Mouse (Mus musculus) myocyte (in vitro differentiated cells): ENCODE results near the gene Olfr190. TPM values are rescaled to one million over a fixed set of nuclear protein-coding genes. Genes with fewer than 3 reads are reported as not detected.

Source experiments
- H3K27me3 ChIP-seq: one replicate; pipeline ENCODE4 v1.6.1; 2011; ENCODE audit not compliant: control insufficient read depth, insufficient read depth, insufficient read length
- H3K36me3 ChIP-seq: one replicate; pipeline ENCODE4 v1.6.1; 2011; ENCODE audit not compliant: control insufficient read depth, insufficient read depth
- H3K4me2 ChIP-seq: one replicate; pipeline ENCODE4 v1.6.1; 2011; ENCODE audit warnings: low read depth, control low read depth
- H3K4me3 ChIP-seq: one replicate; pipeline ENCODE4 v1.5.1; 2011; ENCODE audit warnings: mild to moderate bottlenecking, control low read depth, moderate library complexity
- H3K79me2 ChIP-seq: one replicate; pipeline ENCODE4 v1.6.1; 2011; ENCODE audit not compliant: control insufficient read depth, insufficient read depth
- H3ac ChIP-seq: one replicate; pipeline ENCODE4 v1.6.1; 2011; ENCODE audit not compliant: control insufficient read depth, insufficient read length
- CEBPB ChIP-seq: IDR thresholded peaks from 2 replicates; pipeline ENCODE4 v1.6.1; 2011; ENCODE audit warnings: mild to moderate bottlenecking, moderate library complexity; ENCODE audit not compliant: poor library complexity, insufficient read depth, severe bottlenecking
- E2F4 ChIP-seq: IDR thresholded peaks from one replicate; pipeline ENCODE4 v1.6.1; 2011; ENCODE audit warnings: mild to moderate bottlenecking, control low read depth, moderate library complexity; ENCODE audit not compliant: insufficient read depth
- MAX ChIP-seq: IDR thresholded peaks from one replicate; pipeline ENCODE4 v1.6.1; 2011; ENCODE audit warnings: low read depth, mild to moderate bottlenecking, control low read depth
- MYOD1 ChIP-seq, 3 experiments: IDR thresholded peaks; one replicate each; pipeline ENCODE4 v1.6.1; 2011; ENCODE audit warnings: control low read depth in 2 of 3, low read depth in 2 of 3, mild to moderate bottlenecking in 2 of 3, moderate library complexity in 1 of 3; ENCODE audit not compliant: insufficient read length in 2 of 3, control insufficient read depth in 1 of 3
- MYOG ChIP-seq, 3 experiments: IDR thresholded peaks; one replicate each; pipeline ENCODE4 v1.6.1; 2011; ENCODE audit warnings: control low read depth in 2 of 3, low read depth in 2 of 3, mild to moderate bottlenecking in 2 of 3; ENCODE audit not compliant: insufficient read length in 2 of 3, control insufficient read depth in 1 of 3, insufficient read depth in 1 of 3
- POLR2A ChIP-seq: IDR thresholded peaks from one replicate; pipeline ENCODE4 v1.6.1; 2011; ENCODE audit warnings: low read depth, mild to moderate bottlenecking, control low read depth, moderate library complexity; ENCODE audit not compliant: insufficient read length
- POLR2AphosphoS2 ChIP-seq: IDR thresholded peaks from one replicate; pipeline ENCODE4 v1.6.1; 2011; ENCODE audit warnings: low read depth, control low read depth; ENCODE audit not compliant: insufficient read length
- REST ChIP-seq: IDR thresholded peaks from one replicate; pipeline ENCODE4 v1.6.1; 2011; ENCODE audit warnings: mild to moderate bottlenecking, control low read depth, moderate library complexity; ENCODE audit not compliant: insufficient read depth, insufficient read length
- SRF ChIP-seq: IDR thresholded peaks from one replicate; pipeline ENCODE4 v1.6.1; 2011; ENCODE audit warnings: low read depth; ENCODE audit not compliant: control insufficient read depth, insufficient read length
- TCF12 ChIP-seq: IDR thresholded peaks from one replicate; pipeline ENCODE4 v1.6.1; 2011; ENCODE audit warnings: mild to moderate bottlenecking, control low read depth; ENCODE audit not compliant: poor library complexity, insufficient read depth, severe bottlenecking
- TCF3 ChIP-seq: IDR thresholded peaks from one replicate; pipeline ENCODE4 v1.6.1; 2011; ENCODE audit warnings: low read depth, control low read depth; ENCODE audit not compliant: insufficient read length
- USF1 ChIP-seq: IDR thresholded peaks from one replicate; pipeline ENCODE4 v1.6.1; 2011; ENCODE audit warnings: low read depth, mild to moderate bottlenecking, control low read depth, moderate library complexity
- polyA plus RNA-seq: library from polyadenylated mRNA; unstranded; fragments of >200 nt; fragmentation: generic; extraction: Trizol; gene quantifications from one replicate; pipeline ENCODE4 v1.2.1, GENCODE M21; 2012; ENCODE audit warnings: missing spikeins

Olfr190 gene
- polyA plus RNA-seq, 1 experiment, result not detected

DNA sequence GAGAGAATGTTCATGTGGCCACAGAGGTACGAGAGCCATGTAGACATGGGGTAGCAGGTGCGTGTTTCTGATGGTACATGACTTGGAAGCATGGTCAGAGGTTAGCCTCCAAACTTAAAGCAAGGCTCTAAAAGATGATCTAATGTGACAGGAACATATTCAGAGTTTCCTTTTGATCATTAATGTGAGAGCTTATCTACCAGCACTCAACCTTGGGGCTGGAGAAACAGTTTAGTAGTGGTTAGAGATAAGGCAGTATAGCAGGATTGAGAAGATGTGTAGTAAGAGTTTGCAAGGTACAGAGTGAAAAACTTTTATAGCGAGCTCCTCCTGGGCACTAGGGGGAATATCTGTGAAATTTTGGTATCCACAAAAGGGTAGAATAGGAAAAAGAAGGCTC is 32.0 kb downstream of the Olfr190 start:
- no peak for TF ChIP-seq MAX
- no peak for TF ChIP-seq USF1
- no peak for TF ChIP-seq POLR2AphosphoS2
- no peak for TF ChIP-seq MYOG (IDR thresholded peaks at IDR 0.05; ENCODE audit: control insufficient read depth in 1 of 3, insufficient read depth in 1 of 3, insufficient read length in 2 of 3, low read depth in 2 of 3)
- no peak overlapping the region for H3K4me2 ChIP-seq
- no peak overlapping the region for H3K4me3 ChIP-seq
- H3K27me3 ChIP-seq, result no peaks in the 10 kb centered on the region
- H3K36me3 ChIP-seq, result no peaks in the 10 kb centered on the region
- H3ac ChIP-seq, result no peak overlapping the region
- H3K79me2 ChIP-seq, result no peaks in the 10 kb centered on the region

DNA sequence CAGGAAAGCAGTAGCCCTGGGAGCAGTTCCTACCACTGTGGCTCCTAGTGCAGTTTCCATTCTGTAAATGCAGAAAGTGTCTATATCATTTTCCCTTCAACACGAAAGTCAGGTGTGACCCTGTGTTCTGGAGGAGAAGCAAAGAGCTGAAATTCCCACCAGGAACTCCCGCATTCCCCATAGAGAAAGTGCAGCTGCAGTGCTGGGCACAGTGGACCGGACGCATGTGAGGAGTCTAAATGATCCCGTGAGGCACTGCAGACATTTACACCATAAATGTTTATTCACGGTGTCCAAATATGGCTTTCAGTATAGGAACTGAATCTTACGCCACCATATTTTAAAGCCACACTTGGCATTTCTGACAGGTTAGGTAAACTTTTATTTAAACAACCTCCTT is 38.1 kb downstream of the Olfr190 start, which contains the start of gene Olfr187:
TSS of gene Olfr187 (minus strand) at position 58 of the 400 bp plus-strand sequence.
- H3ac ChIP-seq, result no peak within 1 kb of the TSS
- no peak within 1 kb of the TSS for H3K4me2 ChIP-seq
- no peak for TF ChIP-seq USF1
- H3K27me3 ChIP-seq, result no peaks in the 10 kb centered on the region
- no peaks in the 10 kb centered on the region for H3K36me3 ChIP-seq
- no peaks in the 10 kb centered on the region for H3K79me2 ChIP-seq
- no peak within 1 kb of the TSS for H3K4me3 ChIP-seq

- TF ChIP-seq SRF (no peak), TCF12 (no peak), POLR2AphosphoS2 (no peak), E2F4 (no peak), REST (no peak), POLR2A (no peak), USF1 (no peak), MAX (no peak), CEBPB (no peak), MYOD1 (IDR thresholded peaks at IDR 0.05; ENCODE audit: control insufficient read depth in 1 of 3, insufficient read length in 2 of 3, low read depth in 2 of 3) (no peak), TCF3 (no peak), MYOG (IDR thresholded peaks at IDR 0.05; ENCODE audit: control insufficient read depth in 1 of 3, insufficient read depth in 1 of 3, insufficient read length in 2 of 3, low read depth in 2 of 3) (no peak)
- no peaks in the 10 kb centered on the region for H3K27me3 ChIP-seq
Measured at GRCm38 (mm10) chr16:59030191-59030590, 47.6 kb downstream of the Olfr190 start, which contains the start of gene Olfr186. Gene Olfr186, minus strand, starts transcription at chr16:59030291.

More at GRCm38 (mm10) chr16:59030191-59030590, 47.6 kb downstream of the Olfr190 start, which contains the start of gene Olfr186:
- no peak within 1 kb of the TSS for H3ac ChIP-seq
- no peak within 1 kb of the TSS for H3K4me2 ChIP-seq
- H3K4me3 ChIP-seq, result no peak within 1 kb of the TSS
- H3K79me2 ChIP-seq, result no peaks in the 10 kb centered on the region
- H3K36me3 ChIP-seq, result no peaks in the 10 kb centered on the region

Other genes starting within 250 kb of the Olfr190 start
- not detected for gene Olfr177, start 203.2 kb downstream of the Olfr190 start, polyA plus RNA-seq
- gene Olfr178, start 185.9 kb downstream of the Olfr190 start, polyA plus RNA-seq, result not detected
- not detected for gene Olfr181, start 149.2 kb downstream of the Olfr190 start, polyA plus RNA-seq
- gene Olfr180, start 148.6 kb downstream of the Olfr190 start, polyA plus RNA-seq, result not detected
- not detected for gene Olfr183, start 82.6 kb downstream of the Olfr190 start, polyA plus RNA-seq
- gene Olfr186, start 47.7 kb downstream of the Olfr190 start, polyA plus RNA-seq, result not detected
- gene Olfr187, start 38.2 kb downstream of the Olfr190 start, polyA plus RNA-seq, result not detected
- gene Olfr191, start 11.8 kb upstream of the Olfr190 start, polyA plus RNA-seq, result not detected
- gene Olfr193, start 33.9 kb upstream of the Olfr190 start, polyA plus RNA-seq, result not detected
- not detected for gene Olfr194, start 43.1 kb upstream of the Olfr190 start, polyA plus RNA-seq
- gene Olfr195, start 69.0 kb upstream of the Olfr190 start, polyA plus RNA-seq, result not detected
- not detected for gene Olfr196, start 92.4 kb upstream of the Olfr190 start, polyA plus RNA-seq
- gene Olfr198, start 125.5 kb upstream of the Olfr190 start, polyA plus RNA-seq, result not detected
- gene Olfr199, start 141.8 kb upstream of the Olfr190 start, polyA plus RNA-seq, result not detected
- gene Olfr201, start 194.6 kb upstream of the Olfr190 start, polyA plus RNA-seq, result not detected
- gene Olfr202, start 208.8 kb upstream of the Olfr190 start, polyA plus RNA-seq, result not detected
- not detected for gene Olfr203, start 220.9 kb upstream of the Olfr190 start, polyA plus RNA-seq
- not detected for gene Olfr204, start 240.2 kb upstream of the Olfr190 start, polyA plus RNA-seq